Mouse (Mus musculus) hindbrain, embryonic 16.5 days (tissue): Measurements from ENCODE around the gene Grk6. TPM values are rescaled to one million over a fixed set of nuclear protein-coding genes. Genes with fewer than 3 reads are reported as not detected.

Source experiments
- ATAC-seq: fragments of 200-750 bp; cut with Nextera tagmentation; 2 replicates; pipeline ENCODE4 v1.8.0; 2017; ENCODE audit warnings: moderate TSS enrichment, moderate library complexity
- H3K27ac ChIP-seq: fragments of 300-500 bp; sonication (generic); 2 replicates; pipeline ENCODE4 v1.5.1; 2014; ENCODE audit warnings: low read depth, mild to moderate bottlenecking, control low read depth, low read length, moderate library complexity
- H3K27me3 ChIP-seq: fragments of 300-500 bp; sonication (generic); replicated peaks from 2 replicates; pipeline ENCODE4 v1.6.1; 2014; ENCODE audit warnings: low read length; ENCODE audit not compliant: control insufficient read depth, insufficient read depth
- H3K36me3 ChIP-seq: fragments of 300-500 bp; sonication (generic); 2 replicates; pipeline ENCODE4 v1.6.1; 2014; ENCODE audit warnings: mild to moderate bottlenecking, low read length, moderate library complexity, mixed read lengths; ENCODE audit not compliant: control insufficient read depth, insufficient read depth
- H3K4me1 ChIP-seq: fragments of 300-500 bp; sonication (generic); 2 replicates; pipeline ENCODE4 v1.6.1; 2014; ENCODE audit warnings: low read depth, low read length; ENCODE audit not compliant: control insufficient read depth, insufficient read depth
- H3K4me2 ChIP-seq: fragments of 300-500 bp; sonication (generic); 2 replicates; pipeline ENCODE4 v1.6.1; 2014; ENCODE audit warnings: mild to moderate bottlenecking, low read length, control low read depth, moderate library complexity
- H3K4me3 ChIP-seq: fragments of 300-500 bp; sonication (generic); 2 replicates; pipeline ENCODE4 v1.5.1; 2014; ENCODE audit warnings: mild to moderate bottlenecking, low read length, control low read depth, moderate library complexity
- H3K9ac ChIP-seq: fragments of 300-500 bp; sonication (generic); 2 replicates; pipeline ENCODE4 v1.6.1; 2014; ENCODE audit warnings: low read depth, mild to moderate bottlenecking, control low read depth, low read length, moderate library complexity
- H3K9me3 ChIP-seq: fragments of 300-500 bp; sonication (generic); 2 replicates; pipeline ENCODE4 v1.6.1; 2014; ENCODE audit warnings: mild to moderate bottlenecking, low read length, moderate library complexity; ENCODE audit not compliant: control insufficient read depth
- WGBS: fragments of 180-500 bp; shearing (Covaris S2); extraction: QIAGEN DNeasy Blood & Tissue Kit; methylation state at CpG from one replicate; pipeline ENCODE4 v1.1.7; 2014; 5-methylcytosine and 5-hydroxymethylcytosine counted together
- polyA plus RNA-seq: library from polyadenylated mRNA; unstranded; fragments of >200 nt; fragmentation: Nextera tagmentation; extraction: Ambion mirVana; gene quantifications from 2 replicates; pipeline ENCODE4 v1.2.1, GENCODE M21; 2015

Grk6 gene
- polyA plus RNA-seq, 1 experiment from 2014 or later, result 15.8 TPM

GRCm38 (mm10) chr13:55476256-55476655, 31.4 kb downstream of the Grk6 start:
- Histone ChIP-seq H3K4me3 (no peak overlapping the region), H3K9ac (no peak overlapping the region), H3K27ac (no peak overlapping the region), H3K9me3 (no peaks in the 10 kb centered on the region), H3K27me3 (no peaks in the 10 kb centered on the region), H3K4me2 (no peak overlapping the region), H3K4me1 (peaks cover 40% of the 10 kb centered on the region), H3K36me3 (peaks cover 60% of the 10 kb centered on the region)
- ATAC-seq, result no peak
- WGBS, result 96% methylated on average over 8 of the region's 8 CpGs

GRCm38 (mm10) chr13:55477492-55477891, 32.6 kb downstream of the Grk6 start:
- WGBS, result 68% methylated on average over 16 of the region's 16 CpGs
- Histone ChIP-seq H3K27ac (peak overlapping the region; percentile 49; the same call in 1 of the 2 replicates), H3K4me3 (no peak overlapping the region), H3K9ac (no peak overlapping the region), H3K27me3 (no peaks in the 10 kb centered on the region), H3K4me1 (peaks cover 35% of the 10 kb centered on the region), H3K9me3 (no peaks in the 10 kb centered on the region), H3K36me3 (peaks cover 72% of the 10 kb centered on the region), H3K4me2 (no peak overlapping the region)
- ATAC-seq, result no peak

- Histone ChIP-seq H3K36me3 (peaks cover 73% of the 10 kb centered on the region), H3K9me3 (no peaks in the 10 kb centered on the region)
These were observed 33.2 kb downstream of the Grk6 start for GRCm38 (mm10) chr13:55478036-55478435.

DNA sequence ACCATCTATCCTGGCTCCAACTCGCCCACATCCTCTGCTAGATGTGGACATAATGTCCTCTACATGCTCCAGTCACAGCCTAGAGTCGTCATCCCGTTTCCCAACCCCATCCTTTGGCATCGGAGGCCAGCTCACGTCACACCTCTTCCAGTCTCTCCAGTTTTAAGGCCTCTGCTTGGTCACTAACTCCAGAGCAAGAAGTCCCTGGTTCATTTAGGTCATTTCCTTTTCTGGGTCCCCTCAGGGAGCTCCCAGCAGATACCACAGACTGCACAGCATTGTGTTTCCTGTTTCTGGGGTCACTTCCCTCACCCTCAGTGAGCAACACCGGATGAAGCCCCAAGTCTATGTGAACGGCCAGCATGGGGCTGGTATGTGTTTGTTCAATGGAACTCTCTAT, 34.1 kb downstream of the Grk6 start:
- Histone ChIP-seq H3K36me3 (peaks cover 69% of the 10 kb centered on the region), H3K4me1 (peaks cover 36% of the 10 kb centered on the region), H3K4me2 (no peak overlapping the region), H3K9ac (no peak overlapping the region), H3K27me3 (no peaks in the 10 kb centered on the region), H3K9me3 (no peaks in the 10 kb centered on the region), H3K4me3 (no peak overlapping the region), H3K27ac (no peak overlapping the region)
- 83% methylated on average over 7 of the region's 7 CpGs for WGBS
- ATAC-seq, result no peak

More at GRCm38 (mm10) chr13:55478036-55478435, 33.2 kb downstream of the Grk6 start:
- 60% methylated on average over 5 of the region's 5 CpGs for WGBS
- Histone ChIP-seq H3K27ac (peak overlapping the region; percentile 49; the same call in 1 of the 2 replicates), H3K4me1 (peaks cover 36% of the 10 kb centered on the region), H3K4me3 (no peak overlapping the region), H3K9ac (no peak overlapping the region), H3K4me2 (no peak overlapping the region), H3K27me3 (no peaks in the 10 kb centered on the region)
- no peak for ATAC-seq

- no peak for ATAC-seq
- H3K4me1 ChIP-seq, result peaks cover 36% of the 10 kb centered on the region
- no peak overlapping the region for H3K9ac ChIP-seq
- no peaks in the 10 kb centered on the region for H3K27me3 ChIP-seq
- no peak overlapping the region for H3K4me3 ChIP-seq
- no peak overlapping the region for H3K4me2 ChIP-seq
- peaks cover 66% of the 10 kb centered on the region for H3K36me3 ChIP-seq
- no peaks in the 10 kb centered on the region for H3K9me3 ChIP-seq
- H3K27ac ChIP-seq, result no peak overlapping the region
These were observed 35.1 kb downstream of the Grk6 start for GRCm38 (mm10) chr13:55479929-55480328.

GRCm38 (mm10) chr13:55482542-55482941, 37.7 kb downstream of the Grk6 start:
- 62% methylated on average over 7 of the region's 7 CpGs for WGBS
- Histone ChIP-seq H3K9me3 (no peaks in the 10 kb centered on the region), H3K4me2 (peak overlapping the region; percentile 99), H3K4me3 (no peak overlapping the region), H3K36me3 (peaks cover 42% of the 10 kb centered on the region), H3K27me3 (no peaks in the 10 kb centered on the region), H3K9ac (0 out of 2 replicates have a peak overlapping the region, but pooled peaks have one; percentile 10), H3K27ac (peak overlapping the region; percentile 99), H3K4me1 (peaks cover 44% of the 10 kb centered on the region)
- ATAC-seq, result no peak

DNA sequence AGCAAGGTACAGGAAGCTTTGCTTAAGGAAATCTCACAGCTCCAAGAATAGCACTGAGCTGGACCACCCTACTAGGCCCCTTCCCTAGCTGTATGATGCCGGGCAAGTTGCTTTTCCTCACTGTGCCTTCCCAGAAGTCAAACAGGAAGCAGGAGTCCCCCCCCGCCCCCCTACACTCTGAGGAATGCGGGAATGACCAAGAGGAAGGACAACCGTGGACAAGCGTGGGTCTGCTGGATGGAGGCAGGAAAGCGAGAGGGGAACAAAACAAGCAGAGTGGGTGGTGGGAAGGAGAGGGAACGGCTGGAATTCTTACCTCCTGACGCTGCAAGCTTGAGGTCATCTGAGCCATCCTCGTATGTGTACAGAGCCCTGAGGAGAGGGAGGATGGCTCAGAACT, 38.2 kb downstream of the Grk6 start:
- H3K27me3 ChIP-seq, result no peaks in the 10 kb centered on the region
- peaks cover 44% of the 10 kb centered on the region for H3K4me1 ChIP-seq
- H3K27ac ChIP-seq, result peak overlapping the region; percentile 99
- peaks cover 37% of the 10 kb centered on the region for H3K36me3 ChIP-seq
- peak overlapping the region; percentile 99 for H3K4me2 ChIP-seq
- 28% methylated on average over 9 of the region's 9 CpGs for WGBS
- ATAC-seq, result no peak
- peak overlapping the region; percentile 20 for H3K9ac ChIP-seq
- H3K4me3 ChIP-seq, result peak overlapping the region; percentile 99
- H3K9me3 ChIP-seq, result no peaks in the 10 kb centered on the region

GRCm38 (mm10) chr13:55483593-55483992, 38.7 kb downstream of the Grk6 start:
- H3K9ac ChIP-seq, result peak overlapping the region; percentile 100
- ATAC-seq, result peak; percentile 83
- H3K4me3 ChIP-seq, result peak overlapping the region; percentile 99
- no peaks in the 10 kb centered on the region for H3K9me3 ChIP-seq
- H3K4me2 ChIP-seq, result peak overlapping the region; percentile 99
- H3K27ac ChIP-seq, result peak overlapping the region; percentile 99
- H3K36me3 ChIP-seq, result peaks cover 37% of the 10 kb centered on the region
- peaks cover 46% of the 10 kb centered on the region for H3K4me1 ChIP-seq
- WGBS, result 6% methylated on average over 15 of the region's 15 CpGs
- no peaks in the 10 kb centered on the region for H3K27me3 ChIP-seq

DNA sequence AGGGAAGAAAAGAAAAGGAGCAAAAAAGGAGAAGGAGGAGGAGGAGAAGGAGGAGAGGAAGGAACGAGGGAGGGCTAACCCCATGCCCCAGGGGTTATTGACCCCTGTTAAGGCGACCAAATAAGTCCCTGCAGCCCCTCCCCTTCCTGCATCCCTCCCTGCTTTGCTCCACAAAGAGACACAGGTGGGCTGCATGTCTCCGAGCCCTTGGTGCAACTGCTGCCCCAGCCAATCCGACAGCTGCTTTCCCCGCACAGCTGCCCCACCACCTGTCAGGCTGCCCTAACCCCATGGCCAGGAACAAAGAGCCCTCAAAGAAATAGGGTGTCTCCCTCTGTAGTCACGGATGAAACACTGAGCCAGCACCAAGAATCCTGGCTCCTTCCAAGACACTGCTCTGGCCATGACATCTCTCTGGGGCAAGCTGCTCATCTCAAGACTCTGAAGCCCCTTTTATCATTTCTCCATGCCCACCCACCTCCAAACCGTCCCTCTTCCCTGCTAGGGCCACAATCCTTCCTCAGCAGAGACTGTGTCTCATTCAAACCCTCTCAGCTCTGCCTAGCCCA, 39.7 kb downstream of the Grk6 start:
- Histone ChIP-seq H3K9ac (peak overlapping the region; percentile 100), H3K4me3 (peak overlapping the region; percentile 99), H3K9me3 (no peaks in the 10 kb centered on the region), H3K36me3 (peaks cover 29% of the 10 kb centered on the region), H3K27ac (peak overlapping the region; percentile 99), H3K27me3 (no peaks in the 10 kb centered on the region), H3K4me1 (peaks cover 46% of the 10 kb centered on the region), H3K4me2 (peak overlapping the region; percentile 99)
- WGBS, result 6% methylated on average over 7 of the region's 7 CpGs
- ATAC-seq, result no peak
